Comparison of ENCODE assay signal across 17 mouse cellular contexts in the genomic region with DNA sequence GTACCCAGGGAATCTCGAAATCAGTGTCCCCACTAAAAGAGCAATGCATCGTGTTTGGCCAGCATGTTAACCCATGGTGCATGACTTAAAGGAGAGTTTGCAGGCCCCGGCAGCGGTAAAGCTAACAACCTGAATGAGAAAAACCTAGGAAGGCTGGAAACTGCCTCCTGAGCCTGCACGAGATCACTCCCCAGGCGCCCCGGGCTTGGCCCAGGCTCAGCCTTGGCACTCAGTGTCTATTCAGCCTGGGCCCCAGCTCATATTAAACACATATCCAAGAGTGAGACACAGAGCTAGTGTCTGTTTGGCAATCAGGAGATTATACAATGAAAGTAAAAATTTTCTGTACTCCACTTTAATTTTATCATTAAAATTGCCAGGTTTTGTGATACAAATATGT.
A peak's percentile ranks its signal among the peaks of the same experiment; 100 is the strongest.
DNase-seq lines count a peak whose midpoint lies in the region; TF ChIP-seq lines count a peak whose summit lies in the region.
"Had no signal": no experiment of that assay in that cellular context is flagged by ENCODE, and none has a peak within 500 bp of the region (broad histone marks: within the 10 kb centered on the region; RNA-seq: fewer than 3 reads in every experiment).

No protein-coding gene starts in this region.

- peaks cover 3% of the 10 kb centered on the region; the same call in 1 of the 2 replicates for H3K4me1 ChIP-seq in cerebellum, adult 2 months (ENCODE audit: control insufficient read depth, insufficient read depth, low read length)

- no peak overlapping the region for H3K4me3 ChIP-seq in cerebellum, adult 2 months (replicated peaks; ENCODE audit: insufficient read depth, low read depth, low read length)
- H3K4me3 ChIP-seq: embryonic facial prominence, embryonic 12.5 days; forebrain, embryonic 15.5 days; heart, adult 2 months; heart, embryonic 15.5 days; hindbrain, embryonic 13.5 days had no signal

- no peaks in the 10 kb centered on the region for H3K27me3 ChIP-seq in cerebellum, adult 2 months (ENCODE audit: control insufficient read depth, insufficient read depth, low read length)
- H3K27me3 ChIP-seq: CH12.LX; embryonic facial prominence, embryonic 12.5 days; forebrain, embryonic 15.5 days; heart, embryonic 15.5 days; Patski had no signal

- TF ChIP-seq CTCF in cerebellum, adult 2 months (IDR thresholded peaks at IDR 0.05; ENCODE audit: borderline replicate concordance, insufficient read depth, low read depth, low read length) = no peak

- H3K27ac ChIP-seq in cerebellum, adult 2 months (ENCODE audit: insufficient read depth, low read length) = no peak overlapping the region
- H3K27ac ChIP-seq: embryonic facial prominence, embryonic 12.5 days; forebrain, embryonic 15.5 days; heart, adult 2 months; heart, embryonic 15.5 days; hindbrain, embryonic 13.5 days; hindbrain, postnatal 0 days had no signal

- 38% methylated on average over 7 of the region's 7 CpGs for WGBS in cerebellum, adult 2 months

- peak; percentile 56 to 76 for DNase-seq in cerebellum, postnatal 10 days
- DNase-seq in cerebellum, adult 2 months = no peak
- DNase-seq in gastrocnemius, postnatal 10 days = peak; percentile 21
- DNase-seq in gastrocnemius, adult 8-10 months (ENCODE audit: low spot score in 2 of 2) = no peak
- peak; percentile 68 for DNase-seq in adrenal gland, postnatal 14 days
- DNase-seq in embryo, embryonic 11 days = no peak
- DNase-seq: cerebellum, adult 9-10 months; heart, adult 2 months; heart, postnatal 14 days; kidney, adult 18-20 months had no signal

- no peak for TF ChIP-seq POLR2A in cerebellum, adult 2 months (IDR thresholded peaks at IDR 0.05; ENCODE audit: borderline replicate concordance, insufficient read depth, low read length)

Comparison
In these comparisons a context has a peak if more than half of its experiments do, and no peak if none do; other contexts are left out.
1. DNase-seq: peak in cerebellum, postnatal 10 days (2 of 2), gastrocnemius, postnatal 10 days (single experiment) and adrenal gland, postnatal 14 days (single experiment); none in cerebellum, adult 2 months (0 of 2), gastrocnemius, adult 8-10 months (0 of 2) and embryo, embryonic 11 days (single experiment).